Mouse (Mus musculus) hindbrain, embryonic 14.5 days (tissue): ENCODE data around the gene Marveld2. TPM values are rescaled to one million over a fixed set of nuclear protein-coding genes. Genes with fewer than 3 reads are reported as not detected.
A peak's percentile ranks its signal among the peaks of the same experiment; 100 is the strongest.

Experiments
- ATAC-seq: fragments of 200-750 bp; cut with Nextera tagmentation; 2 replicates; pipeline ENCODE4 v1.8.0; 2017; ENCODE audit warnings: moderate number of reproducible peaks, mild to moderate bottlenecking, moderate TSS enrichment, moderate library complexity; ENCODE audit not compliant: low FRiP score
- DNase-seq: peaks from one replicate; pipeline ENCODE4 v3.0.0-alpha.2; 2015; ENCODE audit warnings: low spot score
- H3K27ac ChIP-seq: fragments of 300-500 bp; sonication (generic); 2 replicates; pipeline ENCODE4 v1.5.1; 2014; ENCODE audit warnings: mild to moderate bottlenecking, moderate library complexity
- H3K27me3 ChIP-seq: fragments of 300-500 bp; sonication (generic); 2 replicates; pipeline ENCODE4 v1.6.1; 2014; ENCODE audit warnings: mild to moderate bottlenecking, low read length, mixed read lengths; ENCODE audit not compliant: control insufficient read depth, insufficient read depth
- H3K36me3 ChIP-seq: fragments of 300-500 bp; sonication (generic); replicated peaks from 2 replicates; pipeline ENCODE4 v1.6.1; 2014; ENCODE audit not compliant: control insufficient read depth, insufficient read depth
- H3K4me1 ChIP-seq: fragments of 300-500 bp; sonication (generic); replicated peaks from 2 replicates; pipeline ENCODE4 v1.6.1; 2014; ENCODE audit warnings: antibody characterized with exemption, low read length, mixed read lengths; ENCODE audit not compliant: control insufficient read depth, insufficient read depth
- H3K4me2 ChIP-seq: fragments of 300-500 bp; sonication (generic); replicated peaks from 2 replicates; pipeline ENCODE4 v1.6.1; 2014; ENCODE audit warnings: mild to moderate bottlenecking, moderate library complexity
- H3K4me3 ChIP-seq: fragments of 300-500 bp; sonication (generic); replicated peaks from 2 replicates; pipeline ENCODE4 v1.5.1; 2014; ENCODE audit warnings: mild to moderate bottlenecking, low read length
- H3K9ac ChIP-seq: fragments of 300-500 bp; sonication (generic); 2 replicates; pipeline ENCODE4 v1.6.1; 2014
- H3K9me3 ChIP-seq: fragments of 300-500 bp; sonication (generic); 2 replicates; pipeline ENCODE4 v1.6.1; 2016; ENCODE audit warnings: low read length; ENCODE audit not compliant: control insufficient read depth
- WGBS: fragments of 180-500 bp; shearing (Covaris S2); extraction: QIAGEN DNeasy Blood & Tissue Kit; methylation state at CpG from one replicate; pipeline ENCODE4 v1.1.7; 2014; 5-methylcytosine and 5-hydroxymethylcytosine counted together
- polyA plus RNA-seq: library from polyadenylated mRNA; unstranded; fragments of >200 nt; fragmentation: Nextera tagmentation; extraction: Ambion mirVana; gene quantifications from 2 replicates; pipeline ENCODE4 v1.2.1, GENCODE M21; 2014

Gene Marveld2
- polyA plus RNA-seq, 1 experiment from 2014 or later = 3.8 TPM

DNA sequence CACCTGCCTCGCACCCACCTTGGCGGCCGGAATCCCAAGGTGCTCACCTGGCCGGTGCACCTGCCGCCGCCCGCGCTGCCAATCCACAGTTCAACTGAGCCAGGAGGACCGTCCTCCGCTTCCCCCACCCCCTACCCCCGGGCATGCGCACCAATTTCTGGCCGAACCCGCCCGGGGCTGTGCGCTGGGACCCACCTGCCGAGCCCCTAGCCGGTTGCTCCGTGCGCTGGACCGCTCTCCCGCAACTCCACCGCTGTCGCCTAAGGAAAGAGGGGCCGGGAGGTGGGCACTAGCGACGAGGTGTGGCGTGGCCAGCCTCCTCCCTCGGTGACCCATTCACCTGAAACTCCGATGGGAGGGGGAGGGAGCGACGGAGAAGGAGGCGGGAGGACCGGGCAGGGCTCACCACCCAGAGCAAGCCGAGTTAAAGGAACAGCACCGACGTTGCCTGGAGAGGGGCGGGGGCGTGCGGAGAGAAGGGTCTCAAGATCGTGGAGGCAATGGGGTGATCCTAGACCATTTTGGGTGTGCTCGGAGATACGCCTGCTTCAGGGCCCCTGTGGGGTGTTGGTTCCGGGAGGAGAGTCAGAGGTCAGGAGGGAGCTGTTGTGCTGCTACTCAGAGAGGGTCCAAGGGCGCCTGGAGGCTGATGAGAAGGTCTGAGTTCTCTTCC lies 64.3 kb downstream of the Marveld2 start, which contains the start of gene Ocln:
Gene Ocln, minus strand, starts transcription at position 350 of the 673 bp plus-strand sequence.
- H3K27ac ChIP-seq = no peak within 1 kb of the TSS
- H3K4me3 ChIP-seq = peak within 1 kb of the TSS; percentile 57
- DNase-seq = no peak

DNA sequence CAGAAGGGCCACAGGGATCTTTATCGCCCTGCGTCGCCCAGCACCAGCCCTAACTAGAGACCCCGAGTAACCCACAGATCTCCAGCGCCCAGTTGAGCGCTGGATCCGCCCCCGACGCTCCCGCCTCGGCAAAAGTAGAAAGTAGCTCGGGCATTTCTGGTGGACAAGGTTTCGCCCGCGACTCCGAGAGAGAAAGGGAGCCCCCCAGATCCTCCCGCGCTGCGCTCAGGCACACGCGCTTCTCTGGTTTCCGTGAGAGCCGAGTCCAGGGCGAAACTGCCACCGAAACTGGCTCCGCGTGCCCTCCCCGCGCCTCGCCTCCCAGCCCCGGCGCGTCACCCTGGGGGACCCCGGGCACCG lies 64.8 kb downstream of the Marveld2 start:
- H3K9ac ChIP-seq = peak overlapping the region; percentile 55
- no peaks in the 10 kb centered on the region for H3K9me3 ChIP-seq
- 0% methylated on average over 35 of the region's 35 CpGs for WGBS
- H3K36me3 ChIP-seq = no peaks in the 10 kb centered on the region
- H3K4me2 ChIP-seq = peak overlapping the region; percentile 100
- no peak overlapping the region for H3K27ac ChIP-seq
- peaks cover 13% of the 10 kb centered on the region for H3K4me1 ChIP-seq
- H3K27me3 ChIP-seq = peaks cover 60% of the 10 kb centered on the region
- peak overlapping the region; percentile 57 for H3K4me3 ChIP-seq
- peak; percentile 30 for DNase-seq
- peak; percentile 63; the same call in 1 of the 2 replicates for ATAC-seq

More for the DNA sequence above, 64.3 kb downstream of the Marveld2 start, which contains the start of gene Ocln:
- WGBS = 1% methylated on average over 45 of the region's 45 CpGs
- H3K36me3 ChIP-seq = no peaks in the 10 kb centered on the region
- H3K27me3 ChIP-seq = peaks cover 60% of the 10 kb centered on the region
- peak; percentile 76; the same call in 1 of the 2 replicates for ATAC-seq
- H3K4me1 ChIP-seq = peaks cover 13% of the 10 kb centered on the region
- no peaks in the 10 kb centered on the region for H3K9me3 ChIP-seq
- peak within 1 kb of the TSS; percentile 100 for H3K4me2 ChIP-seq
- peak within 1 kb of the TSS; percentile 55 for H3K9ac ChIP-seq

DNA sequence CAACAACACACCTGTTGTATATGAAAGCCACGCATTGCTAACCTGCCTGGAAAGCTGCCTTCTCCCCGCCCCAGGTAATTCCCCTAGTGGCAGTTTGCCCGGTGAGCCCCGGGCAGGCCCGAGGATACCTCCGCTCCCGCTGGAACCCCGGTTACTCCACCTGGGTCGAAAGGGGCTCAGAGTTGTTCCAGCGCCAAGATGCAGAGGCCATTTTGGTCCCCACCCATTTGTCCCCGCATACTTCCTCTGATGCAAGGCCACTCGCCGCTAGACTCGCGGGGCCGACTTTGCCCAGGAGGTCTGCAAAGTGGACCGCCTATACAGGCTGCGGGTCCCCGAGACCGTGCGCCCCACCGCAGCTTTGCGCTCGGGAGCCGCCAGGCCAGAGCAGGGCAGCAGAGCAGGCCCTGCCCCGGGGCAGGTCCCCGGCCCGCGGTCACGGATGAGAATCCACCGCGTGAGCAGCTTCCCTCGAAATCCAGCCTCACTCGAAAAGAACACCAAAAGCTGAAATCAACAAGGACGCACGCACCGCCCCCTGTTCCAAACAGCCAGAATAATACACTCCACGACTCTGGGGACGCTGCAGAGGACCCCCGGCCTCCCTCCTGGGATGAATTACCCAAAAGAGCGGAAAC lies 65.3 kb downstream of the Marveld2 start:
- Histone ChIP-seq H3K36me3 (no peaks in the 10 kb centered on the region), H3K9ac (peak overlapping the region; percentile 55), H3K4me2 (peak overlapping the region; percentile 100), H3K27ac (no peak overlapping the region), H3K4me3 (peak overlapping the region; percentile 57), H3K4me1 (peaks cover 13% of the 10 kb centered on the region), H3K27me3 (peaks cover 60% of the 10 kb centered on the region), H3K9me3 (no peaks in the 10 kb centered on the region)
- ATAC-seq (peak; percentile 60; the same call in 1 of the 2 replicates), DNase-seq (no peak)
- WGBS = 1% methylated on average over 41 of the region's 41 CpGs

DNA sequence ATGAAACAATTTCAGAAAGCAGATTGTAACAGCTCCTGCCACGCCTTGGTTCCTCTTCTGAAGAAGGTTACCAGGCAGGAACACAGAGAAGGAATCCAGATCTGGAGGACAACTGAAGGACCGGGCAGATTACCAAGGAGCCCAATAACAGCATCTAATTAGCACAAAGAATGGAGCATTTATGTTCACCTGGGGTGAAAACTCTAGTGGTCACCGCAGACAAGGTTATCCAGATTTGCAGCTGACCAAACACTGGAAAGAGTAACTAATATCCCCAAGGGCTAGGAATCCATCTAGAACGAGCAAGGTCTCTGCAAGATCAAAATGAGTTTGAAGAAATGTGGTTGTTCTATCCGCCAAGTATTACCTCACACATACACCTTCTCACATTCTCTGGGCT lies 69.5 kb downstream of the Marveld2 start:
- Histone ChIP-seq H3K4me1 (peaks cover 7% of the 10 kb centered on the region; the same call in 1 of the 2 replicates), H3K27ac (no peak overlapping the region), H3K4me2 (no peak overlapping the region), H3K4me3 (no peak overlapping the region), H3K9me3 (no peaks in the 10 kb centered on the region), H3K27me3 (peaks cover 29% of the 10 kb centered on the region), H3K36me3 (no peaks in the 10 kb centered on the region), H3K9ac (no peak overlapping the region)
- 86% methylated on average over 5 of the region's 5 CpGs for WGBS
- ATAC-seq (no peak), DNase-seq (no peak)

Other genes starting within 250 kb of the Marveld2 start
- gene Naip1, start 164.1 kb downstream of the Marveld2 start, polyA plus RNA-seq = 0.05 and 0.07 TPM in 2 replicates
- 77.3 and 81.3 TPM in 2 replicates for gene Gtf2h2, start 124.4 kb downstream of the Marveld2 start, polyA plus RNA-seq
- gene Ocln, start 64.3 kb downstream of the Marveld2 start, polyA plus RNA-seq = 11.0 and 13.1 TPM in 2 replicates
- 314 and 328 TPM in 2 replicates for gene Ak6, start 34.0 kb upstream of the Marveld2 start, polyA plus RNA-seq
- 16.0 and 19.4 TPM in 2 replicates for gene Rad17, start 34.1 kb upstream of the Marveld2 start, polyA plus RNA-seq
- 27.4 and 41.7 TPM in 2 replicates for gene Taf9, start 34.6 kb upstream of the Marveld2 start, polyA plus RNA-seq
- gene Ccdc125, start 52.7 kb upstream of the Marveld2 start, polyA plus RNA-seq = 1.5 and 1.9 TPM in 2 replicates
- 37.6 and 42.3 TPM in 2 replicates for gene Cdk7, start 114.0 kb upstream of the Marveld2 start, polyA plus RNA-seq
- 154 and 169 TPM in 2 replicates for gene Mrps36, start 127.7 kb upstream of the Marveld2 start, polyA plus RNA-seq
- gene Cenph, start 158.9 kb upstream of the Marveld2 start, polyA plus RNA-seq = 6.7 and 6.9 TPM in 2 replicates
- gene Ccnb1, start 169.6 kb upstream of the Marveld2 start, polyA plus RNA-seq = 40.7 and 51.4 TPM in 2 replicates
- gene Slc30a5, start 216.5 kb upstream of the Marveld2 start, polyA plus RNA-seq = 41.8 and 44.5 TPM in 2 replicates